Mouse (Mus musculus): ENCODE measurements around the gene 2610507B11Rik. TPM values are rescaled to one million over a fixed set of nuclear protein-coding genes. Genes with fewer than 3 reads are reported as not detected.

The 2610507B11Rik gene
- polyA plus RNA-seq, 1 experiment from 2014 or later: 79.5 TPM

GRCm38 (mm10) chr11:78294585-78294984 is 33.0 kb downstream of the 2610507B11Rik start:
- Histone ChIP-seq H3K36me3 (peaks cover 28% of the 10 kb centered on the region), H3K27me3 (no peaks in the 10 kb centered on the region), H3K4me2 (replicated peaks) (no peak overlapping the region), H3K9me3 (no peaks in the 10 kb centered on the region), H3K9ac (no peak overlapping the region), H3K27ac (no peak overlapping the region), H3K4me1 (no peaks in the 10 kb centered on the region), H3K4me3 (no peak overlapping the region)
- no peak for ATAC-seq (ENCODE audit: insufficient number of reproducible peaks, insufficient read depth, low FRiP score, low TSS enrichment)
- WGBS: 94% methylated on average over 6 of the region's 6 CpGs

DNA sequence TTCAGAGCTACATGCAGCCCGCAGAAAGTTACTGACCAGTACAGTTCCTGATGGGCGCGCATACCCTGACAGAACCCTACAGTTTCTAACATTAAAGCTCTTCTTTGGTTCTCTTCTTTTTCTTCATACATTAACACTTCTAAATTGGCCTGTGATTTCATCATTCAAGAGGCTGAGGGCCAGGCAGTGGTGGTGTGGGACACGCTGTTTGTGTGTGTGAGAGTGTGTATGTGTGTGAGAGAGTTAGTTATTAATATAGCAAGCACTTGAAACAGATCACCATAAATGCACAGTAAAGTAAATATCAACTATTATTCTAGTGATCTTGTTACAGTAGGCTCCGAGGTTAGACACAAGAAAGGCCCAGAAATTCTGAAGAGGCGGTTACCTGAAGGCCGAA is 39.4 kb downstream of the 2610507B11Rik start:
- H3K9me3 ChIP-seq: no peaks in the 10 kb centered on the region
- peaks cover 16% of the 10 kb centered on the region for H3K36me3 ChIP-seq
- no peaks in the 10 kb centered on the region for H3K27me3 ChIP-seq
- H3K4me2 ChIP-seq (replicated peaks): peak overlapping the region; percentile 63
- peaks cover 7% of the 10 kb centered on the region for H3K4me1 ChIP-seq
- H3K27ac ChIP-seq: peak overlapping the region; percentile 76
- 61% methylated on average over 7 of the region's 7 CpGs for WGBS
- ATAC-seq (ENCODE audit: insufficient number of reproducible peaks, insufficient read depth, low FRiP score, low TSS enrichment): no peak
- H3K4me3 ChIP-seq: peak overlapping the region; percentile 74
- H3K9ac ChIP-seq: peak overlapping the region; percentile 44; the same call in 1 of the 2 replicates

GRCm38 (mm10) chr11:78301357-78302084 is 40.0 kb downstream of the 2610507B11Rik start, which contains the start of gene Spag5:
TSS of gene Spag5 (plus strand) at chr11:78301529.
- no peaks in the 10 kb centered on the region for H3K9me3 ChIP-seq
- H3K4me1 ChIP-seq: peaks cover 8% of the 10 kb centered on the region
- H3K27me3 ChIP-seq: no peaks in the 10 kb centered on the region
- peak within 1 kb of the TSS; percentile 64 for H3K9ac ChIP-seq
- H3K4me2 ChIP-seq (replicated peaks): peak within 1 kb of the TSS; percentile 63
- peak; percentile 100 for ATAC-seq (ENCODE audit: insufficient number of reproducible peaks, insufficient read depth, low FRiP score, low TSS enrichment)
- H3K27ac ChIP-seq: peak within 1 kb of the TSS; percentile 76
- peaks cover 16% of the 10 kb centered on the region for H3K36me3 ChIP-seq
- WGBS: under 1% methylated on average over 49 of the region's 49 CpGs
- H3K4me3 ChIP-seq: peak within 1 kb of the TSS; percentile 74

- H3K4me2 ChIP-seq (replicated peaks): no peak overlapping the region
- no peak for ATAC-seq (ENCODE audit: insufficient number of reproducible peaks, insufficient read depth, low FRiP score, low TSS enrichment)
- no peaks in the 10 kb centered on the region for H3K27me3 ChIP-seq
- H3K4me1 ChIP-seq: peaks cover 12% of the 10 kb centered on the region
- H3K27ac ChIP-seq: no peak overlapping the region
- no peak overlapping the region for H3K4me3 ChIP-seq
- peaks cover 34% of the 10 kb centered on the region for H3K36me3 ChIP-seq
- WGBS: 90% methylated on average over 4 of the region's 4 CpGs
- no peak overlapping the region for H3K9ac ChIP-seq
- H3K9me3 ChIP-seq: no peaks in the 10 kb centered on the region
These were observed 43.7 kb downstream of the 2610507B11Rik start for GRCm38 (mm10) chr11:78305272-78305671.

DNA sequence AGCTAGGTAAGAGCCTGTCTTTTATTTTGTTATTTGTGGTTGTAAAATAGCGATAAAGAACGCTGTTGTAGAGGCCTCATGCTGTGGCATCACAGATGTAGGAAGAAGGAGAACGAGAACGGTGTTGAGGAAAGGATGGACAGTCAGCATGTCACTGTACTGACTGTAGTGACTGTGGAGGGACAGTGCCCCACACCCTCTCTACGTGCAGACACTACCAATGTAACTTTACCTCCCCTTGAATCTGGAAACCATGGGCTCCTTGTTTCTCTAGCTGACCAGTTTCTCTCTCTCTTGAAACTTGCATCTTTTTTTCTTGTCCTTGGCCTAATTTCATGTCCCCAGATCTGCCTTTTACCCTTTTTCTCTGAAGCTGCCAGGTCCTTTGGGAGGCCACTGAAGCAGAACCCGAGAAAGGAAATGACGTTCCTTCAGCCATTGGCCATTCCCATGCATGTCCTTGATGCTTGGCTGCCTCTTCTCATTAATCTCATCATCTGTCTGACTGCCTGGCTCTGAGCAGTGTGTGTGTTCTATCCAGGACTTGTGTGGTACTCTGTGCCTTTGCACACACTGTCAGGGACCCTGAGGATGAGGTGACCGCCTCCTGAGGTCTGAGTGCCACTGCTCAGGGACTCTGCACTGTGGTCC is 49.4 kb downstream of the 2610507B11Rik start:
- H3K27ac ChIP-seq: no peak overlapping the region
- no peak overlapping the region for H3K9ac ChIP-seq
- H3K36me3 ChIP-seq: peaks cover 69% of the 10 kb centered on the region
- H3K9me3 ChIP-seq: no peaks in the 10 kb centered on the region
- H3K4me1 ChIP-seq: peaks cover 5% of the 10 kb centered on the region; the same call in 1 of the 2 replicates
- H3K4me3 ChIP-seq: no peak overlapping the region
- WGBS: 89% methylated on average over 8 of the region's 8 CpGs
- no peak overlapping the region for H3K4me2 ChIP-seq (replicated peaks)
- ATAC-seq (ENCODE audit: insufficient number of reproducible peaks, insufficient read depth, low FRiP score, low TSS enrichment): no peak
- no peaks in the 10 kb centered on the region for H3K27me3 ChIP-seq

- no peaks in the 10 kb centered on the region for H3K9me3 ChIP-seq
- H3K4me3 ChIP-seq: no peak overlapping the region
- H3K4me2 ChIP-seq (replicated peaks): no peak overlapping the region
- H3K27me3 ChIP-seq: no peaks in the 10 kb centered on the region
- H3K4me1 ChIP-seq: no peaks in the 10 kb centered on the region
- H3K36me3 ChIP-seq: peaks cover 85% of the 10 kb centered on the region
- no peak overlapping the region for H3K9ac ChIP-seq
- no peak for ATAC-seq (ENCODE audit: insufficient number of reproducible peaks, insufficient read depth, low FRiP score, low TSS enrichment)
- 95% methylated on average over 2 of the region's 2 CpGs for WGBS
- H3K27ac ChIP-seq: no peak overlapping the region
These were observed 52.1 kb downstream of the 2610507B11Rik start for GRCm38 (mm10) chr11:78313662-78314061.

GRCm38 (mm10) chr11:78318411-78318810 is 56.9 kb downstream of the 2610507B11Rik start:
- Histone ChIP-seq H3K9me3 (no peaks in the 10 kb centered on the region), H3K9ac (no peak overlapping the region), H3K27me3 (no peaks in the 10 kb centered on the region), H3K36me3 (peaks cover 80% of the 10 kb centered on the region), H3K4me2 (replicated peaks) (no peak overlapping the region), H3K4me3 (no peak overlapping the region), H3K4me1 (peaks cover 15% of the 10 kb centered on the region), H3K27ac (no peak overlapping the region)
- ATAC-seq (ENCODE audit: insufficient number of reproducible peaks, insufficient read depth, low FRiP score, low TSS enrichment): no peak
- 87% methylated on average over 2 of the region's 2 CpGs for WGBS

GRCm38 (mm10) chr11:78322076-78322831 is 60.7 kb downstream of the 2610507B11Rik start:
- WGBS: 46% methylated on average over 2 of the region's 2 CpGs
- no peaks in the 10 kb centered on the region for H3K9me3 ChIP-seq
- peaks cover 19% of the 10 kb centered on the region for H3K4me1 ChIP-seq
- H3K9ac ChIP-seq: no peak overlapping the region
- peak overlapping the region; percentile 52; the same call in 1 of the 2 replicates for H3K27ac ChIP-seq
- H3K4me3 ChIP-seq: no peak overlapping the region
- peaks cover 45% of the 10 kb centered on the region for H3K36me3 ChIP-seq
- H3K4me2 ChIP-seq (replicated peaks): peak overlapping the region; percentile 31
- H3K27me3 ChIP-seq: no peaks in the 10 kb centered on the region
- ATAC-seq (ENCODE audit: insufficient number of reproducible peaks, insufficient read depth, low FRiP score, low TSS enrichment): peak; percentile 18; the same call in 1 of the 2 replicates

DNA sequence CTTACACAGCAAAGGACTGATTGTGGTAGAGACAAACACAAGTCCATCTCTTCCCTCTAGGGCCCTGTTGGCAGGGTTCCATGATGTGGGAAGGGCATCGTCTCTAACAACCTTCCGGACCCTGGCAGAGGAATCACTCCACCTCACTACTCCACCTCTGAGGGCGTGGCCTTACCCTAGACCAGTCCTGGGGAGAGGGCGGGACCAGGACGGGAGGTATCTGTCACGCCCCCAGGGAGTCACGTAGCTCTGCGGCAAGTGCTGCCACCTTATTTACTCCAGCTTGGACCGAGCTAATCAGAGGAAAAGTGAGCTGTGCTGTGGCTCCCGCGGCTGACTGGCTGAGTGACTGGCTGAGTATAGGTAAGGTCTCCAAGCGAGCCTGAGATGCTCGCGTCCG is 61.3 kb downstream of the 2610507B11Rik start, which contains the start of gene Aldoc:
Gene Aldoc (plus strand): TSS at position 109 of the 400 bp plus-strand sequence.
- H3K9me3 ChIP-seq: no peaks in the 10 kb centered on the region
- H3K9ac ChIP-seq: no peak within 1 kb of the TSS
- H3K27ac ChIP-seq: peak within 1 kb of the TSS; percentile 52; the same call in 1 of the 2 replicates
- WGBS: 4% methylated on average over 15 of the region's 15 CpGs
- peaks cover 19% of the 10 kb centered on the region for H3K4me1 ChIP-seq
- H3K27me3 ChIP-seq: no peaks in the 10 kb centered on the region
- H3K36me3 ChIP-seq: peaks cover 39% of the 10 kb centered on the region
- peak; percentile 86 for ATAC-seq (ENCODE audit: insufficient number of reproducible peaks, insufficient read depth, low FRiP score, low TSS enrichment)
- H3K4me2 ChIP-seq (replicated peaks): peak within 1 kb of the TSS; percentile 31
- H3K4me3 ChIP-seq: 0 out of 2 replicates have a peak within 1 kb of the TSS, but pooled peaks have one; percentile 9

- H3K9ac ChIP-seq: no peak overlapping the region
- peaks cover 24% of the 10 kb centered on the region for H3K4me1 ChIP-seq
- no peak for ATAC-seq (ENCODE audit: insufficient number of reproducible peaks, insufficient read depth, low FRiP score, low TSS enrichment)
- H3K9me3 ChIP-seq: no peaks in the 10 kb centered on the region
- no peak overlapping the region for H3K27ac ChIP-seq
- H3K27me3 ChIP-seq: no peaks in the 10 kb centered on the region
- WGBS: 90% methylated on average over 15 of the region's 15 CpGs
- H3K4me2 ChIP-seq (replicated peaks): no peak overlapping the region
- no peak overlapping the region for H3K4me3 ChIP-seq
- H3K36me3 ChIP-seq: peaks cover 26% of the 10 kb centered on the region
These were observed 62.6 kb downstream of the 2610507B11Rik start for GRCm38 (mm10) chr11:78324000-78324785.

GRCm38 (mm10) chr11:78324965-78325364 is 63.4 kb downstream of the 2610507B11Rik start:
- Histone ChIP-seq H3K36me3 (peaks cover 20% of the 10 kb centered on the region), H3K9ac (no peak overlapping the region), H3K27me3 (no peaks in the 10 kb centered on the region), H3K27ac (no peak overlapping the region), H3K4me1 (peaks cover 29% of the 10 kb centered on the region), H3K9me3 (no peaks in the 10 kb centered on the region), H3K4me2 (replicated peaks) (no peak overlapping the region), H3K4me3 (no peak overlapping the region)
- no peak for ATAC-seq (ENCODE audit: insufficient number of reproducible peaks, insufficient read depth, low FRiP score, low TSS enrichment)
- WGBS: 93% methylated on average over 12 of the region's 12 CpGs
